Mouse (Mus musculus): ENCODE measurements around the gene Card6. TPM values are rescaled to one million over a fixed set of nuclear protein-coding genes. Genes with fewer than 3 reads are reported as not detected.

Card6 gene
- polyA plus RNA-seq, 1 experiment: 0.84 TPM

DNA sequence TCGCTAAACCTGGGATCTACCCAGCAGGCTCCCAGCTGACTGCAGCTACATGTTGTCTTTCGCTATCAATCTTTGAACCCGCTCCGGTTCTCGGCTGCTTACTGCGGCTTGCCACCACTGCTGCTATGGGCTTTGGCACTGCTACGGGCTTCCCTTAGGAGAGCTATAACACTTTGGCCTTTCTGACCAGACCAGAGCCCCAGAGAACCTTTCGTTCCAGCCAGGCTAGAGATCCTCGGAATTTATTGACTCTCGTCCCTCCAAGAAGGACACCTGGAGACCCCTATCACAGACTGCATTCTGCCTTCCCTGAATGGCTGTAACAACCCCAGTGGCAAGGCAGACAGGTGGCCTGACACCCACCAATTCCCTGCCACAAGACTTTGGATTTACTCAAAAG lies 18.2 kb downstream of the Card6 start:
- no peak for DNase-seq (ENCODE audit: extremely low spot score in 1 of 2, low spot score in 1 of 2)

DNA sequence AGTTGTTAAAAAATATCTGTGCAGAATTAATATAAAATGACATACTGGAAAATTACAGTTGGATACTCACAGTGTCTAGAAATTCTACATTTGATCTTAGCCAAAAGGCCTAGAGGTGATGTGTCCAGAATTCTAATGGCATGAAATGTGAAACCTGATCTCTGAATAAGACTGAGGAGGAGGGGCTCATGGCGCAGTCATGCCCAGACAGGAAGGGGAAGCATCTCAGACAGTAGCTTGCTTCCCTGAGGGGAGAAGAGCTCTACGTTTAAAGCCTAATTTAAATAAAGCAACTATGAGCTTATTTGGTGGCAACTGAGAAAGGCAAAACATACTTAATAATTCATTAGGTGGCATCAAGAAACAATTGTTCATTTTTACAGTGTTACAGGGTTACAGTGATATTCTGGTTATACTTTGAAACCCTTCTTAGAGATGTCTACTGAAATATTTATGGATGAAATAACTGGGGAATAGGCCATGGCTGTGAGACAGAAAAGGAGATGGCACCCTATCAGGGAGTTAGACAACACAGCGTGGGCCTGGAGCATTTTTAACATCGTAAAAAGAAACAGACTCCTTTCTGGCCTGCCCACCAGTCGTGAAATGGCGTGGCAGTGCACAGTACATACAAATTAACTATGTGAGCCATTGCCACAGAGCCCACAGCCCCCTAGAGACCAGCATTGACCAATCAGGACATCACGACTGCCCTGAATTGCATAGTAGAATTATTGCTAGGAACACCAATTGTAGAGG lies 19.3 kb downstream of the Card6 start:
- DNase-seq (ENCODE audit: extremely low spot score in 1 of 2, low spot score in 1 of 2): no peak

DNA sequence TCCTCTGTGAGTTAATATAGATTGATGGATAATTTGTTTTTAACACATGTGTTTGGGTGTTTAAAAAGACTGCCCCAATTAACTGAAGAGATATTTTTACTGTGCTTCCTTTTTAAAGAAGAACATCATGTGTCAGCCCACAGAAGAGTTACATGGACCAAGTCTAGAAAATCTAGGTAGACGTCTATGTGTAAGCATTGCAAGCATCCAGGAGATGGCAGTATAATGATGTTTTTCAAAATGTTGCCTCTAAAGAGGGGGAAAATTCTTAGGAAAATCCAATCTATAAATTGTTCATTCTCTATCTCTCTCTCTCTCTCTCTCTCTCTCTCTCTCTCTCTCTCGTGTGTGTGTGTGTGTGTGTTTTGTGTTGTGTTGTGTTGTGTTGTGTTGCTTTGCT lies 22.2 kb downstream of the Card6 start:
- DNase-seq (ENCODE audit: extremely low spot score in 1 of 2, low spot score in 1 of 2): peak in 1 of 2 experiments; percentile 28

DNA sequence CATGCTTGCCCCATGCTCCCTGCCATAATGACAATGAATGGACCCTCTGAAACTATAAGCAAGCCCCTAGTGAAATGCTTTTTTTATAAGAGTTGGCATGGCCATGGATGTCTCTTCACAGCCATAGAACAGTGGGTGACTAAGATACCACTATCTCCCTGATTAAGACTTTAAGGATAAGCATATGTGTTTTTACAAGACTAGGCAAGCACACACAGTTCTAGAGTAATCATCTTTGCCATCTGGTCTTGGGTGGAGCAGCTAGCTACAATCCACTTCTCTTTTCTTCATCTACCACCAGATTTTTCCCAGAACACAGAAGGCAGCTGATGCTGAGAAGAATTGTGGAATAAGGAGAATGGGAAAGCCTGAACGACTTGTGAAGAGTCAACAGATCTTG lies 27.1 kb downstream of the Card6 start:
- no peak for DNase-seq (ENCODE audit: extremely low spot score in 1 of 2, low spot score in 1 of 2)

DNA sequence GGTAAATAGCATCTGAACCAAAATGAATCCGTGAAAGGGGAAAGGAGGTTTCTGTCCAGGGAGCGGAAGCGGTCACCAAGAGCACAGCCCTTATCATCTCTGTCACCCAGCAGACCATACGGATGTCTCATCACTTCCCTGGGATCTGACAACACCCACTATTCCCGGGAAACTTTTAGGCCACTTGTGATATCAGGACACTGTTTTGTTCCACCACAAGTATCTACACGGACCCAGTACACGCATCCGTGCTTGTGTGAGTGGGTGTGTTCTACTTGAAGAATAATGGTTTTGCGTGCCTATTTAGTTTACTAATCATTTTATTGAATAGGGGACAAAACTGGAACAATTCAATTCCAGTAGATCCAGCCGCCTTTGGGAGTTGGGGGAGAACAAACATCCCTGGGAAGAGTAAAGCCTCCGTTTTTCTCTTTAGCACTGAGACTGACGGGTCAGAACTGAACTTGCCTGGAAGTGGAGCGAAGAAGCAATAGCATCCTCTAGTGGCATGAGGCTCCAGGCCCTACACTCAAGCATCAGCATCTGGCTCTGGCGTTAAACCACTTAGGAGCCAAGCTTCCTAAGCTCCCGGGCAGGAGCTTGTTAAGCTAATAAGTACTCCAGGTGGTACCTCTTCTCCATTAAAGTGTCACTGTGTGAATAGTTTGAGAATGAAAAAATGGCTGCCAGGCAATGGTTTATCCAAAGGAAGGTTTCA lies 39.4 kb downstream of the Card6 start:
- DNase-seq (ENCODE audit: extremely low spot score in 1 of 2, low spot score in 1 of 2): peak; percentile 33 to 82

DNA sequence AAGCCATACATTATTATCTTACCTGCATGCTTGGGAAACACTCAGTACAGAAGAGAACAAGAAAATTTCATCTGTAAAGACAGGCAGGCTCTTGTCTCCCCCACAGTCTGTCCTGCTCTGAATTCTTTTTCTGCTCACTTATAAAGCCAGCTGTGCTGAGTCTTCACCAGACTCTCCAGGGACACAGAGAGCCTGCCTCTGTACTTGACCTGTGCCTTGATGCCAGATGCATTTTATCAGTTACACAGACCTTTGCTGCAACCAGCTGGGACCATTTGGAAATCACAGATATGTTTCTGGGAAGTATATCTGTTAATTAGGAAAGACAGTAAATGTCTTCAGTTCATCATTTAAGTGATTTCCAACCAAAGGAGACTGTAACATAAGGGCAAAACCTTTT lies 44.7 kb downstream of the Card6 start, which contains the start of gene C7:
Gene C7 (minus strand): TSS at position 106 of the 400 bp plus-strand sequence.
- DNase-seq (ENCODE audit: extremely low spot score in 1 of 2, low spot score in 1 of 2): no peak

Other genes starting within 250 kb of the Card6 start
- gene Mroh2b, start 209.8 kb downstream of the Card6 start, polyA plus RNA-seq (2012; rRNA removed): not detected in 2 replicates
- gene C7, start 44.8 kb downstream of the Card6 start, polyA plus RNA-seq (2012; rRNA removed): 0.59 and 0.84 TPM in 2 replicates
- gene Rpl37, start 8.1 kb upstream of the Card6 start, polyA plus RNA-seq (2012; rRNA removed): 1,075 and 1,203 TPM in 2 replicates
- 13.0 and 14.1 TPM in 2 replicates for gene Prkaa1, start 35.3 kb upstream of the Card6 start, polyA plus RNA-seq (2012; rRNA removed)
- 46.5 and 52.7 TPM in 2 replicates for gene Ttc33, start 77.0 kb upstream of the Card6 start, polyA plus RNA-seq (2012; rRNA removed)
- gene Ptger4, start 135.6 kb upstream of the Card6 start, polyA plus RNA-seq (2012; rRNA removed): 0.74 and 1.1 TPM in 2 replicates